Mouse (Mus musculus) olfactory bulb, adult 2 months (tissue): Measurements from ENCODE around the gene Rab1a. TPM values are rescaled to one million over a fixed set of nuclear protein-coding genes. Genes with fewer than 3 reads are reported as not detected.

Experiments used
- H3K27ac ChIP-seq: fragments of 200-500 bp; 2 replicates; pipeline ENCODE4 v1.5.1; 2012; ENCODE audit warnings: low read depth, low read length; ENCODE audit not compliant: insufficient read depth
- H3K4me1 ChIP-seq: fragments of 200-500 bp; 2 replicates; pipeline ENCODE4 v1.6.1; 2012; ENCODE audit warnings: low read length; ENCODE audit not compliant: control insufficient read depth, insufficient read depth
- H3K4me3 ChIP-seq: fragments of 200-500 bp; 2 replicates; pipeline ENCODE4 v1.5.1; 2012; ENCODE audit warnings: mild to moderate bottlenecking, low read depth, low read length, moderate library complexity; ENCODE audit not compliant: insufficient read depth
- CTCF ChIP-seq: fragments of 200-500 bp; IDR thresholded peaks from 2 replicates; pipeline ENCODE4 v1.5.1; 2012; ENCODE audit warnings: low read depth, mild to moderate bottlenecking, low read length, moderate library complexity; ENCODE audit not compliant: insufficient read depth
- POLR2A ChIP-seq: fragments of 200-500 bp; IDR thresholded peaks from 2 replicates; pipeline ENCODE4 v1.6.1; 2012; ENCODE audit warnings: mild to moderate bottlenecking, low read depth, low read length, moderate library complexity; ENCODE audit not compliant: insufficient read depth
- WGBS: fragments of 180-500 bp; shearing (Covaris S2); methylation state at CpG from one replicate; pipeline ENCODE4 v1.1.7; 2018; 5-methylcytosine and 5-hydroxymethylcytosine counted together
- polyA plus RNA-seq: library from polyadenylated mRNA; stranded (reverse); fragments of >200 nt; gene quantifications from 2 replicates; pipeline ENCODE4 v1.2.4, GENCODE M21; 2012; ENCODE audit warnings: low replicate concordance; ENCODE audit not compliant: missing spikeins, insufficient read depth, insufficient read length

Rab1a gene
- polyA plus RNA-seq, 1 experiment, result not detected

DNA sequence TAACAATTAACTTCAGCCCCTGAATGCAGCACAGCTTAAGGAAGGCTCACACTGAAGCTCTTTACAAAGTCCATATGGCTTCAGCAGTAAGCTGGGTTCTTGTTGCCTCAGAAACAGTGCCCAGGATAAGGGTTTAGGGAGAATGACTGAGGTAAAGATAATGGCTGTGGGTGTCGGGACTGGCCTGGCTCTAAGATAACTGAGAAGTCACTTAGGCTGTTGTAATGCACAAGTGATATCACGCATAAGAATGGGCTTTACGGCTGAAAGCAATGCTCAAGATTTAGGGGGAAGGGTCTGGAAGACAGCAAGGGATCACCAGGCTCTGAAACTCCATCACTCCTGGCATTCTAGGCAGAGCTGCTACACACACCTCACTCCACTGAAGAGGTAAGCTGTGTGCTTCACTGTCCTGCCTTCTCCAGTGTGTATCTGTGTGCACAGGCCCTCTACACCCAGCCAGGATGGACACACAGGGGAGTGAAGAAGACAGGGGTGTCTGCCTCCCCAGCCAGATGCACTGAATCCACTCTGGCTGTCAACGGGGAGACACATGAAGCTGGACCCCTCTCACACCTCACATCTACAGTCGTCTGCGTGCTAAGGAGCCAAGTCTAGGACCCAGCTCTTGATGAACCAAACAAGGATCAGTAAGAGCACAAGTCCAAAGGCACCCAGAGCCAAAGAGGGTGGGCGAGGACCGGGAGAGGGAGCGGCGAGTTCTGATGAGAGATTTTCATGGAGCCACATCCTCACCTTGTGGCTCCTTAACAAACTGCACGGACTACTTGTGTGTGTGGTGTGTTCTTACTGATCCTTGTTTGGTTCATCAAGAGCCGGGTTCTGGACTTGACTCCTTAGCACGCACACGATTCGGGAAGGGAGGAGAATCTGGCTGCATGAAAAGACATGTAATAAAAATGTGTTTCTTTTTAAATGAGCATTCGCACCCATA lies 43.4 kb downstream of the Rab1a start:
- peaks cover 20% of the 10 kb centered on the region for H3K4me1 ChIP-seq
- no peak overlapping the region for H3K27ac ChIP-seq
- 81% methylated on average over 16 of the region's 16 CpGs for WGBS
- H3K4me3 ChIP-seq, result no peak overlapping the region
- TF ChIP-seq CTCF (no peak), POLR2A (no peak)

DNA sequence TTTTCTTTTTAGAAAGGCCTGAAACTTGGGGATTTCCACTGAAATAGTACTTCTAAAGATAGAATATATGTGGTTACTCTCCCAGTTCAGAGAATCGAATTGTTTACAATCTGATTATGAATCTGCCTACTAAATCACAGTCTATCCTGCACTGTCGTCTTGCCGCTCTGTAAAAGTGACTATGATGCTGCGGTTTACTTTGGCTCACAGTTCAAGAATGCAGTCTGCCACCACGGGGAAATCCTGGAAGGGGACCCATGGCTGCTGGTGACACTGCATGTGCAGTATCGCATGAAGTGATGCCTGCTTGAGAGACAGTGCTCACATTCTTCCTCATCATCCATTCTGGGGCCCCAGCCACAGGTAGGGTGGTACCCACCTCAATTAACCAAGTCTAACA lies 44.1 kb downstream of the Rab1a start:
- 80% methylated on average over 6 of the region's 6 CpGs for WGBS
- H3K27ac ChIP-seq, result no peak overlapping the region
- H3K4me1 ChIP-seq, result peaks cover 23% of the 10 kb centered on the region
- TF ChIP-seq CTCF (no peak), POLR2A (no peak)
- no peak overlapping the region for H3K4me3 ChIP-seq

DNA sequence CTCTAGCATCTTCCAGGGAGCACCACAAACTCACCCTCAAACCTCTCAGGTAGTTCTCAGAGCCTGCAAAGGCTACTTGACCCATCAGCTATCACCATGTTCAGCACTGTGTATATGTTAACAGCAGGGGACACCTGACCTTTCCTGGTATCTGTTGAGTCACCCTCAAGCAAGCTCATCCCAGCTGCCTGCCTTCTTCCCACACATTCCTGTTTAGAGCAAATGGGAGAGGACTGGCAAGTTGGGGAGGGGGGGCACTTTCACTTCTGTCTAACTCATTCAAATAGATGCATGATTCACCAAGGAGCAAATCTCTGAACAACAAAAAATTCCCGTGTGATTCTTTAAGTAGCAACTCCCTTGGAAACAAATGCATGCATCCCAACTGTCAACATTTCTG lies 45.4 kb downstream of the Rab1a start:
- TF ChIP-seq POLR2A (no peak), CTCF (no peak)

DNA sequence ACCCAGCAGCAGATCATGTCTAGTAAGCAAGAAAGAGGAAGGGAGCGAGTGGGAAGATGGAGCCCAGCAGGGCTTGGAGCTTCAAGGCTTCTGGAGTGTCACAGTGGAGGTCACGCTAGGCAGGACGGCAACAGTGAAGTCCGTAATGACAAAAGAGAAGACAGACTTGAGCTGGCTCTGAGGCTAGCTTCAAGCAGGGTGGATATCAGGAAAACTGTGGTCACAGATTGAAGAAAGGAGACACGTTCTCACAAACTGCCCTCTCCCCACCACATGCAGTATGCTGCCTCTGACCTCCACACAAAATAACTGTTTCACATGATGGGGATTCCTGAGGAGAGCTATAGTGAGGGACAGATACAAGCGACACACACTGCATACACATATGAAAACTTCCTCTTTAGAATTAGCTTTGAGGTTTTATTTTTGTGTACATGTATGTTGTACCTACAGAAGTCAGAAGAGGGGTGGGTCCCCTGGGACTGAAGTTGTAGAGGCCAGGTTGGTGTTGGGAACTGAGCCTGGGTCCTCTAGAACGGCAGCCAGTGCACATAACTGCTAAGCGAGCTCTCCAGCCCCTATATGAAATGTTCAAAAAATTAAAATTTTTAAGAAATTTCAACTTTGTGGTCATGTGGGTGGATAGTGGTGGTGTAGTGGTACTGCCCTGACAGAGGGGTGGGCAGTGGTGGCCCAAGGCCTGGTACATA lies 46.1 kb downstream of the Rab1a start:
- TF ChIP-seq CTCF (no peak), POLR2A (no peak)
- H3K4me1 ChIP-seq, result peaks cover 23% of the 10 kb centered on the region
- WGBS, result 71% methylated on average over 8 of the region's 8 CpGs
- H3K4me3 ChIP-seq, result no peak overlapping the region
- H3K27ac ChIP-seq, result peak overlapping the region; percentile 59

More for the DNA sequence above, 45.4 kb downstream of the Rab1a start:
- WGBS, result 20% methylated on average over 1 of the region's 1 CpGs
- Histone ChIP-seq H3K4me3 (no peak overlapping the region), H3K27ac (peak overlapping the region; percentile 59; the same call in 1 of the 2 replicates), H3K4me1 (peaks cover 23% of the 10 kb centered on the region)

DNA sequence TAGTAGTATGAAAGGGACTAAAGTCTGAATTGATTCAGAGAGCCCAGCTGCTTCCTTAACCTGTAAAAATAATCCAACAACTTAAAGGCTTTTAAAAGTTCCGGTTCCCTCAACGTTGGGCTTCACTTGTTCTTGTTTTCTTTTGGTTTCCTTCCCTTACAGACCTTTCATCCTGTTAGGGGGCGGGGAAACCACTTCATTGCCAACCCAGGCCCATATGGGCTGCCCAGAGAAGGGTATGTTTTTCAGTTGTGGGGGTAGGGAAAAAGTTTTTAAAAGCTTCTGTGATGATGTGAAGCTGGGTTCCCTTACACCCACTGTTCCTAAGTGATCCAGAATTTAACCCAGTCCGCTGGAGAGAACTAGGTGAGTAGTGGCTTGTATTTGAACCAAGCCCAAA lies 47.0 kb downstream of the Rab1a start:
- H3K27ac ChIP-seq, result no peak overlapping the region; the same call in 1 of the 2 replicates
- TF ChIP-seq CTCF (no peak), POLR2A (no peak)
- H3K4me1 ChIP-seq, result peaks cover 21% of the 10 kb centered on the region
- 22% methylated on average over 4 of the region's 4 CpGs for WGBS
- no peak overlapping the region for H3K4me3 ChIP-seq

DNA sequence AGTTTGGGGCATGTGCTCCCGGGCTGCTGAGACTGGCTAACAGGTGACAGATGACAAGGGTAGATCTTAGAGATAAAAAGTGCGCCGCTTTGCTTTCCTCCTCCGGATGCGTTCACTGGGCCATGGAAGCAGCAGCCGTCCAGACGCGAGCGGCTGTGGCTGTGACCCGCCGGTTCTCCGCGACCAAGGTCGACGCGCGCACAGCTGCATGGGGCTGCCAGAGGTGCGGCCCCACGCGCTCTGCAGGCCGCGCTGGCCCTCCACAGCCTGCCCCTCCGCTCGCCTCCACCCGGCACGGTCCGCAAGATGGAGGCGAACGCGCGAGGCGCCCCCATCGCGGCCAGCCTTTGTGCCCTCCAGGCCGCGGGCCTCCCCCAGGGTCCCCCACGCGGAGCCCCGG lies 47.6 kb downstream of the Rab1a start:
- TF ChIP-seq POLR2A, result no peak
- 0 out of 2 replicates have a peak, but pooled peaks have one; percentile 6 for TF ChIP-seq CTCF
- WGBS, result under 1% methylated on average over 39 of the region's 39 CpGs
- Histone ChIP-seq H3K4me3 (peak overlapping the region; percentile 81), H3K27ac (peak overlapping the region; percentile 72), H3K4me1 (peaks cover 21% of the 10 kb centered on the region)

DNA sequence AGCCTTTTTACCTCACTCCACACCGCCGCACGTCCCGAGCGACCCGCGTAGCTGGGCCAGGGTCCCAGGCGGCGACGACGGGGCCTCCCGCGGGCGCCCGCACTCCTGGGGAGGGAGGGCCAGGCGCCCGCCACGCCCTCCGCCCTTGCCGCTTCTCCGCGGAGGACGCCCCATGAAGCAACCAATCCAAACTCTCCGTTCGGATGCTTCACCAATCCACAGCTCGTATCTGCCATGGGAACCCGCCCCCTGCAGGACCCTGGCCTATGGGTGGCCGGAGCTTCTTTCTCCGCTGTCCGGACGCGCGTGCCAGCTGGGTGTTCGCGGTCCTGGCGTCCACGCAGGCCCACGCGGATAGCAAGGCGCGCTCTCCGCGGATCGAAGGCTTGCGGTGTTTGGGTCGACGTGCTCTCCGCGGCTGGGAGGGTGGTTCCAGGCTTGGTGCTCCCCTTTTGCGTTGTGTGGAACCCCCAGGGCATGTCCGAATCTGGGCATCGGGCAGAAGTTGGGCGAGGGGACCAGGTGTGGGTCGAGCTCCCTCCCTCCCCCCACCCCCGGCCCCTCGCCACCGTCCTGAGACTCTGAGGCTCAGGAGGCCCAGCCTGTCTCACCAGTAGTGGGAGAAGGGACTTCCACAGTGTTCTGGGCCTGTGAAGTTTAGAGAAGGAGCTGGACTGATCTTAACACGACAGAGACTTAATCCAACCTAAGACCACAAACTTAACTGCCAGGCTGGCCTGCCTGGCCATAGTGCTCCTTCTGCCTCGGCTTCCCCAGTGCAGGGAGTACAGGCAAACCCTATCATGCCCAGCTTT lies 48.3 kb downstream of the Rab1a start, which contains the start of gene Cep68:
Gene Cep68, minus strand, starts transcription at position 134 of the 815 bp plus-strand sequence.
- Histone ChIP-seq H3K27ac (peak within 1 kb of the TSS; percentile 72), H3K4me3 (peak within 1 kb of the TSS; percentile 81), H3K4me1 (peaks cover 20% of the 10 kb centered on the region)
- under 1% methylated on average over 56 of the region's 59 CpGs for whole genome bisulfite sequencing
- TF ChIP-seq POLR2A (peak; percentile 86), CTCF (no peak)

DNA sequence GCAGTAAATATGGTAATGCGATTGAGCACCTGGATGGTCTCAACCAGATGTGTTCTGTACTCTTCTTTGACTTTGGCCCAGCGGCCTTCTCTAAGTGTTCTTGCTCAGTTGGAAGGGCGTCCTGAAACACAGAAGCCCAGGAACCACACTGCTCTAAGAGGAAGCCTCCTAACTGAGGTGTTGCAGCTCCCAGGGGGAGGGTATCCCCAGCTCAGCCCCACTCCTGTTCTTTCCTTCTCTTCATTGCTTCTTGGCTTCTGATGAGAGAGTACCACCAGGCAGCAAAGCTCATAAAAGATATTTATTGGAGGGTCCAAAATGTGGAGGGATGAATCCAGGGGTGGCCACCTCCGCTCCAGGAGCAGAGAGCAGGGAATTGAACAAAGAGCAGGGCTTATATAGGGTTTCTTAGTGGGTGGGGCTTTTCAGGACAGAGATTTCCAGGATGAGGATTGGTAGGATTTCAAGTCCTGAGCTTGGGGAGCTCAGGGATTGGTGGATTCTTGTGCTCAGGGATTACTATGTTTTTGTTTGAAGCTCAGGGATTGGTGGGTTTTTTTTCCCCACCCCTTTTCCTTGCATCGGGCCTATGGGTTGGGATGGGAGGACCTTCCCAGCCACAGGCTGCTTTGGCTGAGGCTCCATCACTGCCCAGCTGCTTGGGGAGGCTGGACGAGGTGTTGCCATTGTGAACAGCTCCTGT lies 49.4 kb downstream of the Rab1a start:
- Histone ChIP-seq H3K4me3 (no peak overlapping the region), H3K4me1 (peaks cover 13% of the 10 kb centered on the region), H3K27ac (no peak overlapping the region)
- TF ChIP-seq POLR2A (no peak), CTCF (no peak)
- 90% methylated on average over 6 of the region's 6 CpGs for WGBS

DNA sequence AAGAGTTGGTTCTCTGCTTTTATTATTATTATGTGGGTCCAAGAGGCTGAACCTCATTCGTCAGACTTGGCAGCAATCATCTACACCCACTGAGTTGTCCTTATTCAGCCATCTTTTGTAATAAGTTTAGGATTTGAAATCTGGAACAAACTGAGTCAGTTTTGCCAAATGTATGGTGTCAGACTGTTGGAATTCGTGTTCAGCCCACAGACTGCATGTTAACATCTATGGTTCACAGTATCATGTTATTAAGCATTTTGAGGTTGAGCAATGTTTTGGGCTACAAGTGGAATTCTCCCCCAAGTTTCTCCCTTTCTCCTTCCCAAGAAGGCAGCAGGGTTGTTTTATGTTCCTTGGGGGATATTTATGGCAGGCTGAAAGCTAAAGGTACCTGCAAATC lies 51.9 kb downstream of the Rab1a start:
- peaks cover 6% of the 10 kb centered on the region; the same call in 1 of the 2 replicates for H3K4me1 ChIP-seq
- WGBS, result 23% methylated on average over 2 of the region's 2 CpGs
- no peak overlapping the region for H3K27ac ChIP-seq
- no peak for TF ChIP-seq POLR2A
- TF ChIP-seq CTCF, result no peak
- H3K4me3 ChIP-seq, result no peak overlapping the region
